Mouse (Mus musculus) lung, postnatal 4 days (tissue): Measurements from ENCODE around the gene A430078G23Rik.
A peak's percentile ranks its signal among the peaks of the same experiment; 100 is the strongest.

Source experiments
- DNase-seq, 2 experiments: peaks; one replicate each; pipeline ENCODE4 v3.0.0; 2021

Gene A430078G23Rik

GRCm38 (mm10) chr8:3350747-3351146, 2.5 kb upstream of the A430078G23Rik start:
- DNase-seq, result no peak

GRCm38 (mm10) chr8:3352715-3353114, 500 bp upstream of the A430078G23Rik start:
- no peak for DNase-seq

GRCm38 (mm10) chr8:3353811-3354442, 712 bp downstream of the A430078G23Rik start:
- DNase-seq, result no peak

- DNase-seq, result peak; percentile 54 to 60
Observed at GRCm38 (mm10) chr8:3354443-3354812, 1.2 kb downstream of the A430078G23Rik start.

GRCm38 (mm10) chr8:3355586-3355985, 2.4 kb downstream of the A430078G23Rik start:
- DNase-seq, result peak; percentile 40 to 43

- DNase-seq, result peak; percentile 68 to 84
Observed at GRCm38 (mm10) chr8:3358060-3358459, 4.8 kb downstream of the A430078G23Rik start.

- DNase-seq, result no peak
Observed at GRCm38 (mm10) chr8:3367086-3367485, 13.9 kb downstream of the A430078G23Rik start.

GRCm38 (mm10) chr8:3368091-3368490, 14.9 kb downstream of the A430078G23Rik start:
- no peak for DNase-seq

- no peak for DNase-seq
Observed at GRCm38 (mm10) chr8:3375748-3376147, 22.5 kb downstream of the A430078G23Rik start.

- no peak for DNase-seq
Observed at GRCm38 (mm10) chr8:3376641-3377274, 23.5 kb downstream of the A430078G23Rik start.

- peak; percentile 58 to 77 for DNase-seq
Observed at GRCm38 (mm10) chr8:3387286-3387685, 34.1 kb downstream of the A430078G23Rik start.

- no peak for DNase-seq
Observed at GRCm38 (mm10) chr8:3388591-3389338, 35.5 kb downstream of the A430078G23Rik start.

GRCm38 (mm10) chr8:3389506-3389905, 36.3 kb downstream of the A430078G23Rik start:
- DNase-seq, result no peak

- DNase-seq, result no peak
Observed at GRCm38 (mm10) chr8:3392293-3392692, 39.1 kb downstream of the A430078G23Rik start.

GRCm38 (mm10) chr8:3392771-3393710, 39.8 kb downstream of the A430078G23Rik start, which contains the start of gene Arhgef18:
Gene Arhgef18, plus strand, starts transcription at chr8:3393006.
- DNase-seq, result peak; percentile 91 to 93

GRCm38 (mm10) chr8:3394600-3394999, 41.4 kb downstream of the A430078G23Rik start:
- peak in 1 of 2 experiments; percentile 33 for DNase-seq

- no peak for DNase-seq
Observed at GRCm38 (mm10) chr8:3395246-3395645, 42.0 kb downstream of the A430078G23Rik start.

GRCm38 (mm10) chr8:3397597-3397996, 44.4 kb downstream of the A430078G23Rik start:
- peak in 1 of 2 experiments; percentile 41 for DNase-seq

- DNase-seq, result no peak
Observed at GRCm38 (mm10) chr8:3400509-3400908, 47.3 kb downstream of the A430078G23Rik start.

- DNase-seq, result no peak
Observed at GRCm38 (mm10) chr8:3407417-3407816, 54.2 kb downstream of the A430078G23Rik start.

- no peak for DNase-seq
Observed at GRCm38 (mm10) chr8:3411085-3411484, 57.9 kb downstream of the A430078G23Rik start.

- peak in 1 of 2 experiments; percentile 30 for DNase-seq
Observed at GRCm38 (mm10) chr8:3411901-3412301, 58.7 kb downstream of the A430078G23Rik start.

- no peak for DNase-seq
Observed at GRCm38 (mm10) chr8:3412816-3413215, 59.6 kb downstream of the A430078G23Rik start.
